Mouse (Mus musculus) embryonic fibroblast, embryonic 13.5 days (primary cell): ENCODE data around the gene Negr1.

Source experiments
- CTCF ChIP-seq: IDR thresholded peaks from 2 replicates; pipeline ENCODE4 v1.5.1; 2011; ENCODE audit warnings: mild to moderate bottlenecking, control low read depth, low read length, moderate library complexity, borderline replicate concordance; ENCODE audit not compliant: insufficient read depth
- POLR2A ChIP-seq: IDR thresholded peaks from 2 replicates; pipeline ENCODE4 v1.6.1; 2011; ENCODE audit warnings: low read depth, mild to moderate bottlenecking, control low read depth, low read length, moderate library complexity

GRCm38 (mm10) chr3:156662553-156662952 lies 101.0 kb downstream of the Negr1 start:
- no peak for TF ChIP-seq CTCF
- no peak for TF ChIP-seq POLR2A
